Mouse (Mus musculus): ENCODE results near the gene Tmprss9. TPM values are rescaled to one million over a fixed set of nuclear protein-coding genes. Genes with fewer than 3 reads are reported as not detected.

The Tmprss9 gene
- polyA plus RNA-seq, 1 experiment, result 0.03 TPM

GRCm38 (mm10) chr10:80903282-80903681 is 31.6 kb downstream of the Tmprss9 start:
- H3K4me1 ChIP-seq (ENCODE audit: control insufficient read depth), result peaks cover 28% of the 10 kb centered on the region
- H3K27me3 ChIP-seq (ENCODE audit: control insufficient read depth), result no peaks in the 10 kb centered on the region
- H3K4me3 ChIP-seq (replicated peaks), result no peak overlapping the region
- H3K36me3 ChIP-seq (ENCODE audit: control insufficient read depth), result peaks cover 75% of the 10 kb centered on the region
- H3K9me3 ChIP-seq (ENCODE audit: control insufficient read depth, low read length), result no peaks in the 10 kb centered on the region
- TF ChIP-seq TAL1 (IDR thresholded peaks at IDR 0.05; ENCODE audit: low read length) (no peak), GATA1 (IDR thresholded peaks at IDR 0.05; ENCODE audit: low read length) (no peak)

GRCm38 (mm10) chr10:80904004-80904693 is 32.5 kb downstream of the Tmprss9 start:
- H3K36me3 ChIP-seq (ENCODE audit: control insufficient read depth), result peaks cover 75% of the 10 kb centered on the region
- TF ChIP-seq TAL1 (IDR thresholded peaks at IDR 0.05; ENCODE audit: low read length) (no peak), GATA1 (IDR thresholded peaks at IDR 0.05; ENCODE audit: low read length) (no peak)
- H3K4me1 ChIP-seq (ENCODE audit: control insufficient read depth), result peaks cover 21% of the 10 kb centered on the region
- no peak overlapping the region for H3K4me3 ChIP-seq (replicated peaks)
- H3K9me3 ChIP-seq (ENCODE audit: control insufficient read depth, low read length), result no peaks in the 10 kb centered on the region
- H3K27me3 ChIP-seq (ENCODE audit: control insufficient read depth), result no peaks in the 10 kb centered on the region

- TF ChIP-seq TAL1 (IDR thresholded peaks at IDR 0.05; ENCODE audit: low read length) (no peak), GATA1 (IDR thresholded peaks at IDR 0.05; ENCODE audit: low read length) (no peak)
- Histone ChIP-seq H3K4me1 (ENCODE audit: control insufficient read depth) (peaks cover 15% of the 10 kb centered on the region), H3K4me3 (replicated peaks) (no peak overlapping the region), H3K27me3 (ENCODE audit: control insufficient read depth) (no peaks in the 10 kb centered on the region), H3K36me3 (ENCODE audit: control insufficient read depth) (peaks cover 75% of the 10 kb centered on the region), H3K9me3 (ENCODE audit: control insufficient read depth, low read length) (no peaks in the 10 kb centered on the region)
These were observed 33.1 kb downstream of the Tmprss9 start for GRCm38 (mm10) chr10:80904709-80905108.

GRCm38 (mm10) chr10:80909375-80910162 is 37.9 kb downstream of the Tmprss9 start:
- no peaks in the 10 kb centered on the region for H3K9me3 ChIP-seq (ENCODE audit: control insufficient read depth, low read length)
- H3K27me3 ChIP-seq (ENCODE audit: control insufficient read depth), result no peaks in the 10 kb centered on the region
- peaks cover 16% of the 10 kb centered on the region for H3K4me1 ChIP-seq (ENCODE audit: control insufficient read depth)

GRCm38 (mm10) chr10:80911354-80911753 is 39.7 kb downstream of the Tmprss9 start:
- TF ChIP-seq GATA1 (IDR thresholded peaks at IDR 0.05; ENCODE audit: low read length) (no peak), TAL1 (IDR thresholded peaks at IDR 0.05; ENCODE audit: low read length) (no peak)

More at GRCm38 (mm10) chr10:80909375-80910162, 37.9 kb downstream of the Tmprss9 start:
- H3K36me3 ChIP-seq (ENCODE audit: control insufficient read depth), result peaks cover 88% of the 10 kb centered on the region
- no peak overlapping the region for H3K4me3 ChIP-seq (replicated peaks)
- TF ChIP-seq TAL1 (IDR thresholded peaks at IDR 0.05; ENCODE audit: low read length), result no peak
- TF ChIP-seq GATA1 (IDR thresholded peaks at IDR 0.05; ENCODE audit: low read length), result no peak

GRCm38 (mm10) chr10:80911891-80912290 is 40.2 kb downstream of the Tmprss9 start:
- TF ChIP-seq TAL1 (IDR thresholded peaks at IDR 0.05; ENCODE audit: low read length) (no peak), GATA1 (IDR thresholded peaks at IDR 0.05; ENCODE audit: low read length) (no peak)
- no peaks in the 10 kb centered on the region for H3K27me3 ChIP-seq (ENCODE audit: control insufficient read depth)
- no peak overlapping the region for H3K4me3 ChIP-seq (replicated peaks)
- H3K36me3 ChIP-seq (ENCODE audit: control insufficient read depth), result peaks cover 70% of the 10 kb centered on the region
- peaks cover 38% of the 10 kb centered on the region for H3K4me1 ChIP-seq (ENCODE audit: control insufficient read depth)
- no peaks in the 10 kb centered on the region for H3K9me3 ChIP-seq (ENCODE audit: control insufficient read depth, low read length)

More at GRCm38 (mm10) chr10:80911354-80911753, 39.7 kb downstream of the Tmprss9 start:
- peaks cover 72% of the 10 kb centered on the region for H3K36me3 ChIP-seq (ENCODE audit: control insufficient read depth)
- H3K27me3 ChIP-seq (ENCODE audit: control insufficient read depth), result no peaks in the 10 kb centered on the region
- H3K4me1 ChIP-seq (ENCODE audit: control insufficient read depth), result peaks cover 33% of the 10 kb centered on the region
- H3K4me3 ChIP-seq (replicated peaks), result no peak overlapping the region
- H3K9me3 ChIP-seq (ENCODE audit: control insufficient read depth, low read length), result no peaks in the 10 kb centered on the region

GRCm38 (mm10) chr10:80913364-80914011 is 41.8 kb downstream of the Tmprss9 start:
- Histone ChIP-seq H3K4me3 (replicated peaks) (no peak overlapping the region), H3K36me3 (ENCODE audit: control insufficient read depth) (peaks cover 55% of the 10 kb centered on the region), H3K27me3 (ENCODE audit: control insufficient read depth) (peaks cover 13% of the 10 kb centered on the region), H3K4me1 (ENCODE audit: control insufficient read depth) (peaks cover 54% of the 10 kb centered on the region), H3K9me3 (ENCODE audit: control insufficient read depth, low read length) (no peaks in the 10 kb centered on the region)
- no peak for TF ChIP-seq TAL1 (IDR thresholded peaks at IDR 0.05; ENCODE audit: low read length)
- TF ChIP-seq GATA1 (IDR thresholded peaks at IDR 0.05; ENCODE audit: low read length), result no peak

GRCm38 (mm10) chr10:80914253-80914656 is 42.6 kb downstream of the Tmprss9 start:
- Histone ChIP-seq H3K9me3 (ENCODE audit: control insufficient read depth, low read length) (no peaks in the 10 kb centered on the region), H3K27me3 (ENCODE audit: control insufficient read depth) (peaks cover 20% of the 10 kb centered on the region), H3K4me1 (ENCODE audit: control insufficient read depth) (peaks cover 55% of the 10 kb centered on the region), H3K4me3 (replicated peaks) (no peak overlapping the region), H3K36me3 (ENCODE audit: control insufficient read depth) (peaks cover 47% of the 10 kb centered on the region)
- TF ChIP-seq TAL1 (IDR thresholded peaks at IDR 0.05; ENCODE audit: low read length), result no peak
- no peak for TF ChIP-seq GATA1 (IDR thresholded peaks at IDR 0.05; ENCODE audit: low read length)

GRCm38 (mm10) chr10:80915260-80915659 is 43.6 kb downstream of the Tmprss9 start:
- TF ChIP-seq TAL1 (IDR thresholded peaks at IDR 0.05; ENCODE audit: low read length) (peak; percentile 51; the same call in 2 of the 3 replicates), GATA1 (IDR thresholded peaks at IDR 0.05; ENCODE audit: low read length) (no peak)
- Histone ChIP-seq H3K36me3 (ENCODE audit: control insufficient read depth) (peaks cover 37% of the 10 kb centered on the region), H3K4me3 (replicated peaks) (no peak overlapping the region), H3K27me3 (ENCODE audit: control insufficient read depth) (peaks cover 27% of the 10 kb centered on the region), H3K4me1 (ENCODE audit: control insufficient read depth) (peaks cover 55% of the 10 kb centered on the region), H3K9me3 (ENCODE audit: control insufficient read depth, low read length) (no peaks in the 10 kb centered on the region)

All from erythroblast, embryonic 14.5 days (primary cell).